Mouse (Mus musculus): Measurements from ENCODE around the gene Wdr13. TPM values are rescaled to one million over a fixed set of nuclear protein-coding genes. Genes with fewer than 3 reads are reported as not detected.

Gene Wdr13
- polyA plus RNA-seq, 1 experiment from 2014 or later, result 19.3 TPM

DNA sequence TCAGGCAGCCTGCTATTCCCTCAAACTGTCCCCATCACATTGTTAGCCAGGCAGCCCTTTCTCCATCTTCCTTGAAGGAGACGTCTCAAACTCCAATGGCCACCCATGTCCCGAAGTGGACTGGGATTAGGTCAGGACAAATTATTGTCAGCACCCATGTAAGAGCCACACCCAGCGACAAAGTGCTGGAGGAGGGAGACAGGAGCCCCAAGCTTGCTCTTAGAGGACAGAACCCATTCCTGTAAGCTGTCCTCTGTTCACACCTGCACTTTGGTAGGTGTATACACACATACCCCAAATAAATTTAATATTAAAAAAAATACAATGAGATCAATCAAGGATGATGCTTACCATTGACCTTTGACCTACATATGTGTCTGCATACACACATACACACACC is 57.6 kb downstream of the Wdr13 start:
- no peak for ATAC-seq (ENCODE audit: low read depth)

DNA sequence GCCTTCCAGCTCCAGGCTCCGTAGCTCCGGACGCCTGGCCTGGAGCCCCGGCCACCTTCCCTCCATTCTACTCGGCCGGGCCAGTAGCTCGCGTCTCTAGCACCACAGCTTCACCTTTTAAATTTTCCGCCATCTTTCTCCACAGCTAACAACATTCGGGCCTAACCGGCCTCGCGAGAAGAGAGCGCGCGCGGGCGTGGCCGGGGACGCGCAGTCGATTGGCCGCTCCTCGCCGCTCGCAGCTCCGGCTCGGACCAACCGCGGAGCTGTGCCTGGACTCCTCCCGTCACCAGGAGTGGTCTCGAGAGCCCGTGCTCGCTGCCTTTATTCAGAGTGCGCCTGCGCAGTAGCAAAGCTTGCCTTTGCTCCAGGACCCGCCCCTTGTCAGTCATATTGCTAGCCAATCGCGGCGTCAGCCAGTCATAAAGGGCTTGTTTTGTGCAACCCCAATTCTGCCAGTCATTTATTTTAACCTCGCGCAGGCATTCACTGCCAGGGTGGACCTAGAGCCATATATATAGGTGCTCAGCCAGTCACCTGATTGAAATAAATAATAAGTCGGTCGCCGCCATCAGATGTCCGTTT is 58.2 kb downstream of the Wdr13 start, which contains the start of gene Suv39h1:
TSS of gene Suv39h1 (minus strand) at position 331 of the 585 bp plus-strand sequence.
- no peaks in the 10 kb centered on the region for H3K4me1 ChIP-seq (ENCODE audit: control insufficient read depth, insufficient read depth, low read length)
- H3K27ac ChIP-seq (replicated peaks; ENCODE audit: low read depth, low read length), result peak within 1 kb of the TSS; percentile 91
- H3K9ac ChIP-seq (ENCODE audit: low read depth, low read length), result peak within 1 kb of the TSS; percentile 73
- H3K27me3 ChIP-seq (replicated peaks; ENCODE audit: control insufficient read depth, insufficient read depth, low read length), result no peaks in the 10 kb centered on the region
- peak; percentile 98 for DNase-seq (ENCODE audit: low spot score)
- H3K9me3 ChIP-seq (ENCODE audit: control insufficient read depth, low read length), result no peaks in the 10 kb centered on the region
- peak within 1 kb of the TSS; percentile 53 for H3K4me3 ChIP-seq (ENCODE audit: low read depth, low read length)
- 40% methylated on average over 43 of the region's 46 CpGs for WGBS
- H3K36me3 ChIP-seq (ENCODE audit: control insufficient read depth, insufficient read depth, low read length), result peaks cover 11% of the 10 kb centered on the region
- H3K4me2 ChIP-seq (ENCODE audit: low read depth, low read length), result peak within 1 kb of the TSS; percentile 56
- peak; percentile 99 for ATAC-seq (ENCODE audit: low read depth)

More for the DNA sequence above, 57.6 kb downstream of the Wdr13 start:
- Histone ChIP-seq H3K27me3 (replicated peaks; ENCODE audit: control insufficient read depth, insufficient read depth, low read length) (no peaks in the 10 kb centered on the region), H3K4me2 (ENCODE audit: low read depth, low read length) (peak overlapping the region; percentile 56), H3K4me3 (ENCODE audit: low read depth, low read length) (peak overlapping the region; percentile 53), H3K27ac (replicated peaks; ENCODE audit: low read depth, low read length) (no peak overlapping the region; the same call in 1 of the 2 replicates), H3K9me3 (ENCODE audit: control insufficient read depth, low read length) (no peaks in the 10 kb centered on the region), H3K4me1 (ENCODE audit: control insufficient read depth, insufficient read depth, low read length) (no peaks in the 10 kb centered on the region), H3K36me3 (ENCODE audit: control insufficient read depth, insufficient read depth, low read length) (peaks cover 9% of the 10 kb centered on the region), H3K9ac (ENCODE audit: low read depth, low read length) (peak overlapping the region; percentile 58)
- no peak for DNase-seq (ENCODE audit: low spot score)
- 46% methylated on average over 3 of the region's 3 CpGs for WGBS

DNA sequence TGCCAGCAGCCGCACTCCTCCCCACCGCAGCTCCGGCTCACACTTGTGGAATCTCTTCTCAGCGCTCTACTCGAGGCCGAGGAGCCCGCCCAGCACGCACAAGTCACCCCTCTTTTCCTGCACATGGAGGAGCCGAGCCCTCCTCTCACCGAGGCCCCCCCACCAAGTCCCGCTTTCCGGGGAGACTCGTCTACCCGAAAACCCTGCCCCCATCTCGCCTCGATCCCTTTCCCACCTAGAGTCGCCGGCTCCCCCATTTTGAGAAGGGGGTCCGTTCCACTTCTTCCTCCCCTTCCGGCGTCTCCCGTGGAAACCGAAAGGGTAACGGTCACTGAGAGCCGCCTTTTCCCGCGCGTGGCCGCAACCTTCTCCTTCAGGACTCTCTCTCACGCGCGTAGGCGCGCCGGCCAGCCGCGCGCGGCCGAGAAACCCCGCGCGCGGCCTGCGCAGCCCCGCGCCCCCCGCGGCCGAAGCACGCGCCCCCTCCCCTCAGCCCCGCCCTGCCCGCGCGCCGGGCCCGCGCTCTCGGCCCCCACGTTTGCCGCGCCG is 58.7 kb downstream of the Wdr13 start:
- no peaks in the 10 kb centered on the region for H3K27me3 ChIP-seq (replicated peaks; ENCODE audit: control insufficient read depth, insufficient read depth, low read length)
- H3K4me1 ChIP-seq (ENCODE audit: control insufficient read depth, insufficient read depth, low read length), result no peaks in the 10 kb centered on the region
- peak overlapping the region; percentile 73 for H3K9ac ChIP-seq (ENCODE audit: low read depth, low read length)
- peak; percentile 4; the same call in 1 of the 2 replicates for ATAC-seq (ENCODE audit: low read depth)
- peak overlapping the region; percentile 91 for H3K27ac ChIP-seq (replicated peaks; ENCODE audit: low read depth, low read length)
- peak; percentile 37 for DNase-seq (ENCODE audit: low spot score)
- H3K4me2 ChIP-seq (ENCODE audit: low read depth, low read length), result peak overlapping the region; percentile 52
- WGBS, result 26% methylated on average over 24 of the region's 64 CpGs
- H3K9me3 ChIP-seq (ENCODE audit: control insufficient read depth, low read length), result no peaks in the 10 kb centered on the region
- H3K4me3 ChIP-seq (ENCODE audit: low read depth, low read length), result peak overlapping the region; percentile 53
- H3K36me3 ChIP-seq (ENCODE audit: control insufficient read depth, insufficient read depth, low read length), result peaks cover 17% of the 10 kb centered on the region

Other genes starting within 250 kb of the Wdr13 start
- gene Slc35a2, start 248.9 kb downstream of the Wdr13 start, polyA plus RNA-seq (2014; fragmentation: Nextera tagmentation; extraction: Ambion mirVana), result 28.6 and 30.0 TPM in 2 replicates
- gene Pqbp1, start 233.6 kb downstream of the Wdr13 start, polyA plus RNA-seq (2014; fragmentation: Nextera tagmentation; extraction: Ambion mirVana), result 92.3 and 98.1 TPM in 2 replicates
- gene Timm17b, start 233.5 kb downstream of the Wdr13 start, polyA plus RNA-seq (2014; fragmentation: Nextera tagmentation; extraction: Ambion mirVana), result 170 and 176 TPM in 2 replicates
- not detected in 2 replicates for gene Gm10491, start 225.1 kb downstream of the Wdr13 start, polyA plus RNA-seq (2014; fragmentation: Nextera tagmentation; extraction: Ambion mirVana)
- not detected in 2 replicates for gene Gm10490, start 223.3 kb downstream of the Wdr13 start, polyA plus RNA-seq (2014; fragmentation: Nextera tagmentation; extraction: Ambion mirVana)
- 8.6 and 9.3 TPM in 2 replicates for gene Pcsk1n, start 213.1 kb downstream of the Wdr13 start, polyA plus RNA-seq (2014; fragmentation: Nextera tagmentation; extraction: Ambion mirVana)
- gene Eras, start 204.3 kb downstream of the Wdr13 start, polyA plus RNA-seq (2014; fragmentation: Nextera tagmentation; extraction: Ambion mirVana), result not detected in 2 replicates
- gene Hdac6, start 185.0 kb downstream of the Wdr13 start, polyA plus RNA-seq (2014; fragmentation: Nextera tagmentation; extraction: Ambion mirVana), result 24.0 and 27.7 TPM in 2 replicates
- gene Gata1, start 154.8 kb downstream of the Wdr13 start, polyA plus RNA-seq (2014; fragmentation: Nextera tagmentation; extraction: Ambion mirVana), result 0.86 and 1.4 TPM in 2 replicates
- gene Glod5, start 114.4 kb downstream of the Wdr13 start, polyA plus RNA-seq (2014; fragmentation: Nextera tagmentation; extraction: Ambion mirVana), result not detected in 2 replicates
- gene Suv39h1, start 58.1 kb downstream of the Wdr13 start, polyA plus RNA-seq (2014; fragmentation: Nextera tagmentation; extraction: Ambion mirVana), result 42.5 and 47.6 TPM in 2 replicates
- 0.97 and 1.0 TPM in 2 replicates for gene Was, start 42.4 kb downstream of the Wdr13 start, polyA plus RNA-seq (2014; fragmentation: Nextera tagmentation; extraction: Ambion mirVana)
- gene Rbm3, start 13.0 kb upstream of the Wdr13 start, polyA plus RNA-seq (2014; fragmentation: Nextera tagmentation; extraction: Ambion mirVana), result 420 and 489 TPM in 2 replicates
- 13.0 and 13.3 TPM in 2 replicates for gene Tbc1d25, start 43.3 kb upstream of the Wdr13 start, polyA plus RNA-seq (2014; fragmentation: Nextera tagmentation; extraction: Ambion mirVana)
- 31.4 and 31.9 TPM in 2 replicates for gene Ebp, start 60.6 kb upstream of the Wdr13 start, polyA plus RNA-seq (2014; fragmentation: Nextera tagmentation; extraction: Ambion mirVana)
- 9.0 and 10.9 TPM in 2 replicates for gene Porcn, start 73.6 kb upstream of the Wdr13 start, polyA plus RNA-seq (2014; fragmentation: Nextera tagmentation; extraction: Ambion mirVana)
- 40.5 and 42.8 TPM in 2 replicates for gene Ftsj1, start 119.5 kb upstream of the Wdr13 start, polyA plus RNA-seq (2014; fragmentation: Nextera tagmentation; extraction: Ambion mirVana)
- gene Slc38a5, start 138.2 kb upstream of the Wdr13 start, polyA plus RNA-seq (2014; fragmentation: Nextera tagmentation; extraction: Ambion mirVana), result 0.56 and 0.89 TPM in 2 replicates
- not detected in 2 replicates for gene Ssxb10, start 194.5 kb upstream of the Wdr13 start, polyA plus RNA-seq (2014; fragmentation: Nextera tagmentation; extraction: Ambion mirVana)
- not detected in 2 replicates for gene Ssxb9, start 234.1 kb upstream of the Wdr13 start, polyA plus RNA-seq (2014; fragmentation: Nextera tagmentation; extraction: Ambion mirVana)

Measured in embryonic facial prominence, embryonic 14.5 days (tissue).